Mouse (Mus musculus): ENCODE measurements around the gene Hoxc6.

The Hoxc6 gene

DNA sequence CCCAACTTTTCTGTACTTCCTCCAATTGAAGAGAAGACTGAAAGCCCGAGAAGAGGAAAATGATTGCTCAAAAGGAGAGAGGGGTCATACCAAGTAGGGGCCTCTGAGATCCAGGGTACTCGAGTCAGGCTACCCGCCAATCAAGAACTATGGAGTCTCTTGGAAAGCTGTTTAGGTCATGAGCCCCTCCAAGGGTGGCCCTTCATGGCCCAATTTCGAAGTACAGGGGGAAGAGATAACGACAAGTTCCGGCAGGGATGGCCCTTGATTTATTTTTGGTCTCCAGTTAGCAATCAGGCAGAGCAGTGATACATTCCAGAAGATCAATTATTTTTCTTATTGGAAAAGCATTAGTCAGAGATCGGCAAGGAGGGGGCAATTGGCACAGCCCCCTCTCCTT lies 6.3 kb upstream of the Hoxc6 start:
- no peak for DNase-seq

- DNase-seq, result no peak
These were observed 5.9 kb upstream of the Hoxc6 start for GRCm38 (mm10) chr15:102992206-102992605.

GRCm38 (mm10) chr15:102992863-102993262 lies 5.2 kb upstream of the Hoxc6 start:
- DNase-seq, result no peak

DNA sequence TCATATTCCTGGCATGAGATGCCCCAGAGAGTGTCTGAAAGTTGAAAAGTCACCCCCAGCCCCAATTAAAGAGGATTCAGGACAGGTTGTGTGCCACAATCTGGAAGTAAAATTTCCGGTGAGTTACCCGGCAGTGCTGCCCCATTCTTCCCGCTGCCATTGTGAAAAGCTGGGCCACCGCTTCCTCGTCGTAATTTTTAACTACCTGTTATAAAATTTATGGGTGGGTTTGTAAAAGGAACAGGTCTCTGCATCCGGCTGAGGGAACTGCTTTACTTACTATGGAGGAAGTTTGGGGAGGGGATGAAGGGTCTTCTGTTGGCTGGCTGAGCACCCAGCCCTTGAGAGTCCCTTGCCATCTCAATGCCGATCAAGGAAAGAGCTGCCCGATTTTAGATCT lies 1.5 kb upstream of the Hoxc6 start:
- no peak for DNase-seq

DNA sequence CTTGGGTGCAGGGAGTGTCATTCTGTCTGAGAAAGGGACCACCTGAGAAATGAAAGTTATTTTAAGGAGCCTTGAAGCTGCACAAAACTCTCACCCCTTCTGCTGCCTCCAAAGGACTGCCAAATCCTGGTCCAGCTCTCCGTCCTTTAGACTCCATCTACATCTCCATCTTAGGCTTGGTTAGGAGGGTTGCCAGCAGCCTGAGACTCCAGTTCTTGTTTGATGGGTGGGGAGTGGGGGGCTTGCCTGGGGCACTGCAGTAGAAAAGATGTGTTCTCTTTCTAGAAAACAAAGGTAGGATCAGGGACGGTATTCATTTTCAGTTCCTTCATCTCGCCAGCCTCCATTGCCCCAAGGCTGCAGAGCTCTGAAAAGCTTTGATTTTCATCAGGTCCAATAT lies 626 bp upstream of the Hoxc6 start:
- DNase-seq, result no peak

GRCm38 (mm10) chr15:102998608-102999182 lies 638 bp downstream of the Hoxc6 start:
- no peak for DNase-seq

GRCm38 (mm10) chr15:102999183-102999831 lies 1.2 kb downstream of the Hoxc6 start:
- peak; percentile 70 for DNase-seq

DNA sequence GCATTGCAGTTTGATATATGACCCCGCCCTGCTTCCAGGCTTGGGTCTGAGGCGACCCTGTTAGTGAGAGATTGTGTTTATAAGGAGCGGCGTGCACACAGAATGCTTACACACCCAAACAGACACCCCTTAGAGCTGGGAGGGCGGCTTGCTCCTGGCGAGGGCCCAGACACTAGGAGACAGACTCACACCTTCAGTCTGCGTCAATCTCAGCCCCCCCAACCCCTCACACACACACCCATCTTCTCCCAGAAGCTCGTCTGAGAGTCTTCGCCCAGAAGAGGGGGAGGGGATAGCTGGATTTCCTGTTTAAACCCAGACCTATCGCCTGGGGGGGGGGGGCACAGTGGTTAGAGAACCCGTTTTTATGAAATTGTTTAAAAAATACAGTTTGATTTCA lies 1.9 kb downstream of the Hoxc6 start:
- DNase-seq, result no peak

DNA sequence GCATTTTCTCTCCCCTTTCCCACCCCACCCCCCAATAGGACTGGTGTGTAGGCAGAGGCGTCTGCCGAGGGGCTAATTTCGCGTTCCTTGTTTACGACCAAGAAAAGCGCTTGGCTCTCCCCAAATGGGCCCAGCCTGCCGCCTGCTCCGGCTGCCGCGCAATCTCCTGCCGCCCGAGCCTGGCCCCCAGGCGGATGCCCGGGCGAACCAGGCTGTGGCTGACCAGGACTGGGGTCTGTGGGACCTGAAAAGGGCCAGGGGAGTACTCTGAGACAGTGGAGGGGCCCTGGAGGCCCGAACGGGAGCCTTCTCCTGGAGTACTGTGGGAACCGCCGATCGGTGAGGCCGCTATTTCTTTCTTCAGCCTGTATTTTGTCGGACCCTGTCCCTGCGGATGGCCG lies 2.4 kb downstream of the Hoxc6 start:
- no peak for DNase-seq

- DNase-seq, result no peak
These were observed 3.3 kb downstream of the Hoxc6 start for GRCm38 (mm10) chr15:103001370-103001769.

GRCm38 (mm10) chr15:103002156-103002555 lies 4.1 kb downstream of the Hoxc6 start:
- no peak for DNase-seq

GRCm38 (mm10) chr15:103002821-103003448 lies 4.9 kb downstream of the Hoxc6 start:
- no peak for DNase-seq

- DNase-seq, result no peak
These were observed 7.3 kb downstream of the Hoxc6 start for GRCm38 (mm10) chr15:103005308-103005707.

DNA sequence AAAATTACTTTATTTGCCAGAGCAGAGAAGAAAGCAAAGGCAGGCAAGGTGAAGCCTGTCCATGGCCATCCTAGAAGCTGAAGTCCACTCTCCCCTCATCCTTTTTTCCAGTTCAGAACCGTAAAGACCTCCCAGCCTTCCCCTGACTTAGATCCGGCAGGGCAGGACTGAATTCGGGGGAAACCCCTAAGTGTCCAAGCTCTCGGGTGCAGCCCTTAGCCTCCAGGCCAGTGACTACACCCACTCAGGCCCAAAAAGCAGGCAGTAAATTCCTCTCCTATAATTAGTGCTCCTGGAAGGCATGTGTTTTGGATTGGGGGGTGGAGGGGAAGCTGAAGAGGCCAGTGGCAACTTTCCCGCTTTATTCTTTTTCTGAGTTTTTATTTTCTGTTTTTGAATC lies 7.7 kb downstream of the Hoxc6 start:
- DNase-seq, result no peak

DNA sequence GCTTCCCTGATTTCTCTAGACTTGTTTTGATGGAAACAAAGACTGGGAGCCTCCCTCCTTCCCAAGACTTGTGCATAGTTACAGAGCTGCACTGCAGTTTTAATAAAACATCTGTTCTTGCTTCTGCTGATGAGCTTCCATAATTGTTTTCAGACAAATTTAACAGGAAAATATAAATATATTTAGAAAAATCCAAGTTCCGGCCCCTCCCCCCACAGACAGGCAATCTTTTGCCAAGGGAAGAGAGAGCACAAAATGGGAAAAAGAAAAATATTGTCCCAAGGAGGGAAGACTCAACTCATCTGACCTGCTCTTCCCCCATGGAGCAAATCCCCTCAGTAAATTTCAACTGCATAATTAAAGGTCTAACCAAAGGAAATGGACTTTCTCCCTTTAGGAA lies 8.3 kb downstream of the Hoxc6 start:
- no peak for DNase-seq

- DNase-seq, result no peak
These were observed 11.4 kb downstream of the Hoxc6 start for GRCm38 (mm10) chr15:103009265-103010111.

DNA sequence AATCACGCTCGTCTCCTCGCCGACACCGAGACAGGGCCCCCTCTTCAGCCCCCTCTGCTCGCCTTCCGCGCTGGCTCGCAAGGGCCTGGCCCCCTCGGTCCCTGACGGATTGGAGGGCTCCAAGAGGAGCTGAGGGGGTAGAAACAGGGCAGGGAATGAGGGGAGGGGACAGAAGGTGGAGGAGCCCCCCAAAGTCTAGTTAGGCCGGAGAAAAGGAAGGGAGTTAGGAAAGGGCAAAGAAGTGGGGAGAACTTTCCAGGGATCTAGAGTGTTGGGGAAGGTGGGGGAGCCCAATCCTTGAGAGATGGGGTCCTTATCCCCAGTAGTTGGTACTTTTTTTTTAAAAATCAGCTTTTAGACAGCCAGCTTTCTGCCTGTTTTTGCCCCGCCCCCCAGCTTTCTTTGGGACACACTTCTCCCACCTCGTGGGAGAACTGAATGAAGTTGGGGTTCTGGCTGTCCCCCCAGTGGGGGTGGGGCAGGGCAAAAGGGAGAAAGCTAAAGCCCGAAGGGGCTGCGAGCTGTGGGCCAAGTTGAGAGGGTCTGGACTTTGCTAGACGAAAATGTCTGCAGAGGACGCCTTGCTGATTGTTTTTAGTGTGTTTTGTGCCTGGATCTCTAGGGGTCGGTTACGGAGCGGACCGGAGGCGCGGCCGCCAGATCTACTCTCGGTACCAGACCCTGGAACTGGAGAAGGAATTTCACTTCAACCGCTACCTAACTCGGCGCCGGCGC lies 12.2 kb downstream of the Hoxc6 start:
- DNase-seq, result no peak

GRCm38 (mm10) chr15:103010847-103011555 lies 12.9 kb downstream of the Hoxc6 start:
- DNase-seq, result no peak

DNA sequence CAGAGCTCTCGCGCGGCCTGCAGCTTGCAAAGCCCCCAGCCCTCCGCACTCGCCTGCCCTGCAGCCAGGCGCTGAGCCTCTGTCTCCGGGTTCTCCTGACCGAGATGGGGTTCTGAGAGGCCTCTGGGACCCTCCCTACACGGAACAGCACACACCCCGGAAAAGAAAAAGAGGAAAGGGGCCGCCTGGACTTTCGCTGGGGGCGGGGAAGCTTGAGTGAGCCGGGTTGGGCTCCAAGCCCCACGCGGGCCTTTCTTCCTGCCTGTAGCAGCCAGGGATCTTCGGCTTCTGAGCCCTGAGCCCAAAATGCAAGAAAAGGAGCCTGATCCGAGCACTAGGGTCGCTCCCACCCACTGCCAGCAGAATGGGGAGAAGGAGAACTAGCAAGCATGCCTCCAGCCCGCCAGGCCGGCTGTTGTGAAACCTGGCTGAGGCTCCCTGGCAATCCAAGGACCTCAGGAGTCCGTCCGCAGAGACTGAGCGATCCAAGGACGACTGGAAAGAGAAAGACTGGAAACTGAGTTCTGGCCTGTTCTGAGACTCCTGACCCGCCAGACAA lies 13.9 kb downstream of the Hoxc6 start:
- DNase-seq, result no peak

GRCm38 (mm10) chr15:103013238-103013984 lies 15.4 kb downstream of the Hoxc6 start:
- peak; percentile 42 for DNase-seq

Data from liver (tissue).